ENCODE assay signal across 15 mouse cellular contexts in the genomic region with DNA sequence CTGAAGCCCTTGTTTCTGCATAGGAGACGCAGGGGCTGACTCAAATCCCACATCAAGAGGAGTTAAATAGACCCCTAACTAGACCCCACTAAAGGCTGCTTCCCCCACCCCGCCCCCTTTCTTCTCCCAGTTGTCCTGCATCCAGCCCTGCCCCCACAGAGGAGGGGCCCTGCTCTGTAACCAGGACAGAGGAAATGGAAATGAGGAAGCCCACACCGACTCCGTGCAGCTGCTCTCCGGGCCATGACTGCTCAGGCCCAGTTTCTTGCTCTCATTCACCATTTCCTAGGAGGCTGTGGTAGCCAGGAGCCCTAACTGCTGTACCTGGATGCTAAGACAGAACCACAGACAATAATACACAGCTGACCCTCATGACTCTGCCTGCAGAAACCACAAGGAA. TPM values are rescaled to one million over a fixed set of nuclear protein-coding genes. Genes with fewer than 3 reads are reported as not detected.
A peak's percentile ranks its signal among the peaks of the same experiment; 100 is the strongest.
DNase-seq lines count a peak whose midpoint lies in the region; ATAC-seq lines count a peak whose summit lies in the region.
"Had no signal": no experiment of that assay in that cellular context is flagged by ENCODE, and none has a peak within 500 bp of the region (broad histone marks: within the 10 kb centered on the region; RNA-seq: fewer than 3 reads in every experiment).

No protein-coding gene starts in this region.

- H3K27ac ChIP-seq in forebrain, embryonic 10.5 days: peak overlapping the region; percentile 67
- H3K27ac ChIP-seq in forebrain, embryonic 15.5 days (replicated peaks): no peak overlapping the region
- H3K27ac ChIP-seq in forebrain, embryonic 12.5 days: no peak overlapping the region
- H3K27ac ChIP-seq in macrophage: peak overlapping the region; percentile 28; the same call in 1 of the 2 replicates
- H3K27ac ChIP-seq: embryonic facial prominence, embryonic 15.5 days; limb, embryonic 15.5 days; neural tube, embryonic 13.5 days had no signal

- DNase-seq in forebrain, embryonic 10.5 days (ENCODE audit: extremely low spot score, low spot score): no peak
- peak; percentile 34 for DNase-seq in lung, postnatal 10 days
- DNase-seq in lung, postnatal 36 days: no peak
- DNase-seq in right cerebral cortex, postnatal 25 days: no peak
- DNase-seq: cerebellum, adult 11-12 months; gastrocnemius, postnatal 10 days; heart, postnatal 4 days; layer of hippocampus, adult 9-11 months had no signal

- no peak; the same call in 1 of the 2 replicates for ATAC-seq in forebrain, embryonic 15.5 days (replicated peaks)
- peak; percentile 74 for ATAC-seq in forebrain, embryonic 12.5 days (ENCODE audit: low FRiP score)
- no peak for ATAC-seq in monocyte, adult 5-6 weeks (replicated peaks; ENCODE audit: insufficient number of reproducible peaks, low FRiP score, low TSS enrichment, poor library complexity, severe bottlenecking)

- no peaks in the 10 kb centered on the region for H3K27me3 ChIP-seq in forebrain, embryonic 10.5 days (ENCODE audit: poor library complexity, severe bottlenecking)
- no peaks in the 10 kb centered on the region for H3K27me3 ChIP-seq in forebrain, embryonic 15.5 days
- no peaks in the 10 kb centered on the region for H3K27me3 ChIP-seq in forebrain, embryonic 12.5 days
- H3K27me3 ChIP-seq: embryonic facial prominence, embryonic 15.5 days; limb, embryonic 15.5 days; neural tube, embryonic 13.5 days had no signal

- H3K9ac ChIP-seq in forebrain, embryonic 15.5 days (replicated peaks): no peak overlapping the region
- H3K9ac ChIP-seq in forebrain, embryonic 12.5 days: peak overlapping the region; percentile 17; the same call in 1 of the 2 replicates
- H3K9ac ChIP-seq: embryonic facial prominence, embryonic 15.5 days; limb, embryonic 15.5 days; neural tube, embryonic 13.5 days had no signal

- peaks cover 15% of the 10 kb centered on the region for H3K79me2 ChIP-seq in macrophage (ENCODE audit: inconsistent target)

- peaks cover 17% of the 10 kb centered on the region for H3K36me3 ChIP-seq in forebrain, embryonic 10.5 days (replicated peaks)
- H3K36me3 ChIP-seq in forebrain, embryonic 15.5 days: no peaks in the 10 kb centered on the region
- H3K36me3 ChIP-seq in forebrain, embryonic 12.5 days (replicated peaks): peaks cover 4% of the 10 kb centered on the region; the same call in 1 of the 2 replicates
- peaks cover 23% of the 10 kb centered on the region for H3K36me3 ChIP-seq in macrophage (ENCODE audit: inconsistent target)
- H3K36me3 ChIP-seq: embryonic facial prominence, embryonic 15.5 days had no signal

- WGBS in forebrain, embryonic 10.5 days: 26% methylated on average over 5 of the region's 5 CpGs
- WGBS in forebrain, embryonic 15.5 days: 5% methylated on average over 5 of the region's 5 CpGs
- WGBS in forebrain, embryonic 12.5 days: 12% methylated on average over 5 of the region's 5 CpGs
- 21% methylated on average over 5 of the region's 5 CpGs for WGBS in macrophage (ENCODE audit: missing documents)

- H3K4me1 ChIP-seq in forebrain, embryonic 10.5 days: peaks cover 36% of the 10 kb centered on the region
- peaks cover 7% of the 10 kb centered on the region; the same call in 1 of the 2 replicates for H3K4me1 ChIP-seq in forebrain, embryonic 15.5 days
- H3K4me1 ChIP-seq in forebrain, embryonic 12.5 days: peaks cover 22% of the 10 kb centered on the region

- H3K9me3 ChIP-seq in forebrain, embryonic 10.5 days: no peaks in the 10 kb centered on the region
- no peaks in the 10 kb centered on the region for H3K9me3 ChIP-seq in forebrain, embryonic 15.5 days
- H3K9me3 ChIP-seq in forebrain, embryonic 12.5 days: no peaks in the 10 kb centered on the region
- H3K9me3 ChIP-seq: embryonic facial prominence, embryonic 15.5 days; limb, embryonic 15.5 days; neural tube, embryonic 13.5 days had no signal

- H3K4me2 ChIP-seq in forebrain, embryonic 15.5 days (replicated peaks): no peak overlapping the region
- no peak overlapping the region for H3K4me2 ChIP-seq in forebrain, embryonic 12.5 days
- H3K4me2 ChIP-seq: embryonic facial prominence, embryonic 15.5 days; limb, embryonic 15.5 days; neural tube, embryonic 13.5 days had no signal

- no peak overlapping the region for H3K4me3 ChIP-seq in forebrain, embryonic 10.5 days
- no peak overlapping the region for H3K4me3 ChIP-seq in forebrain, embryonic 15.5 days
- H3K4me3 ChIP-seq in forebrain, embryonic 12.5 days (replicated peaks): no peak overlapping the region
- no peak overlapping the region for H3K4me3 ChIP-seq in macrophage (ENCODE audit: inconsistent target)
- H3K4me3 ChIP-seq: embryonic facial prominence, embryonic 15.5 days; limb, embryonic 15.5 days; neural tube, embryonic 13.5 days had no signal

RNA-seq across cellular contexts. Expression of gene Myo7a, which starts 36.9 kb away (rescaled TPM):
- polyA plus RNA-seq in forebrain, embryonic 10.5 days (2016; fragmentation: Nextera tagmentation; extraction: Ambion mirVana): 20.1 and 20.8 TPM in 2 replicates
- polyA plus RNA-seq in forebrain, embryonic 15.5 days (2015; fragmentation: Nextera tagmentation; extraction: Ambion mirVana): 15.8 and 15.9 TPM in 2 replicates
- polyA plus RNA-seq in forebrain, embryonic 12.5 days (2016; fragmentation: Nextera tagmentation; extraction: Ambion mirVana): 18.9 and 19.4 TPM in 2 replicates
- total RNA-seq in macrophage (2018; cell fraction: chromatin; rRNA removed): 100 to 1,000 TPM in 3 of 26 experiments, 10 to 100 TPM in 22, 1 to 10 TPM in 1; 6.6 to 104 (median 61.0) TPM
- 10 to 100 TPM; 12.8 to 41.8 (median 21.1) TPM for total RNA-seq in macrophage (2018; cell fraction: cytosol; rRNA removed)
- 100 to 1,000 TPM in 1 of 26 experiments, 10 to 100 TPM in 22, 1 to 10 TPM in 3; 6.1 to 122 (median 36.1) TPM for total RNA-seq in macrophage (2018; cell fraction: nucleus; rRNA removed)
- polyA plus RNA-seq in macrophage (2018): 19.5 to 48.5 TPM (median 22.7 TPM) in 3 replicates
- 11.8 to 14.7 TPM (median 13.1 TPM) in 3 replicates for total RNA-seq in monocyte, adult 5-6 weeks (2017)

Comparison
In these comparisons a context has a peak if more than half of its experiments do, and no peak if none do; other contexts are left out.
1. H3K27ac ChIP-seq: peak in forebrain, embryonic 10.5 days (single experiment) and macrophage (single experiment); none in forebrain, embryonic 15.5 days (single experiment) and forebrain, embryonic 12.5 days (single experiment).